17 mouse cellular contexts compared by ENCODE assay signal in the genomic region with DNA sequence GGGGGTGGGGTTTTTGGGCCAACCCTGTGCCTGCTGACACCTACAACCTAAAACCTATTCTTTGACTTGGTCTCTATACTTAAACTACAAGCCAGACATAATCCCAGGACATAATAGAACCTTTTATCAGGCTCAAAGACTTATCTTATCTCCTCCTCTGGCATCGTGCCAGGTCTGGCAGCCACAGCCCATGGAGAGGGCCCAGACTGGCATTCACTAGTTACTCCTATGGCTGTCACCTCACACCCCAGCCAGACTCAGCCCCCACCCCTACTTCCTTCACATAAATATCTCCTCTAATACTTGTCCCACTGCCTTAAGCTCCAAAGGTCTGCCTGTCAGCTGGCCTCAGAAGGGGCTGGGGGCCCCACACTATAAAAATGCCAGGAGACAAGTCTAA. TPM values are rescaled to one million over a fixed set of nuclear protein-coding genes. Genes with fewer than 3 reads are reported as not detected.
DNase-seq lines count a peak whose midpoint lies in the region; ATAC-seq lines count a peak whose summit lies in the region.
"Had no signal": no experiment of that assay in that cellular context is flagged by ENCODE, and none has a peak within 500 bp of the region (broad histone marks: within the 10 kb centered on the region; RNA-seq: fewer than 3 reads in every experiment).

No protein-coding gene starts in this region.

- H3K4me3 ChIP-seq in kidney, embryonic 15.5 days (replicated peaks), result no peak overlapping the region
- H3K4me3 ChIP-seq in kidney, embryonic 16.5 days (ENCODE audit: low read length), result no peak overlapping the region
- H3K4me3 ChIP-seq in intestine, embryonic 15.5 days (replicated peaks), result no peak overlapping the region
- H3K4me3 ChIP-seq: liver, embryonic 13.5 days; midbrain, embryonic 12.5 days; neural tube, embryonic 13.5 days had no signal

- 0 out of 2 replicates have a peak overlapping the region, but pooled peaks have one; percentile 39 for H3K27ac ChIP-seq in kidney, embryonic 15.5 days
- H3K27ac ChIP-seq in kidney, embryonic 16.5 days (ENCODE audit: low read length), result no peak overlapping the region
- H3K27ac ChIP-seq in intestine, embryonic 15.5 days, result peak overlapping the region; percentile 61
- H3K27ac ChIP-seq: liver, embryonic 13.5 days; midbrain, embryonic 12.5 days; neural tube, embryonic 13.5 days had no signal

- H3K9me3 ChIP-seq in kidney, embryonic 15.5 days (replicated peaks), result no peaks in the 10 kb centered on the region
- H3K9me3 ChIP-seq in kidney, embryonic 16.5 days (ENCODE audit: low read length), result no peaks in the 10 kb centered on the region
- no peaks in the 10 kb centered on the region for H3K9me3 ChIP-seq in intestine, embryonic 15.5 days
- H3K9me3 ChIP-seq: G1E; liver, embryonic 13.5 days; midbrain, embryonic 12.5 days; neural tube, embryonic 13.5 days had no signal

- WGBS in kidney, embryonic 15.5 days, result 68% methylated on average over 1 of the region's 1 CpGs
- WGBS in kidney, embryonic 16.5 days, result 71% methylated on average over 1 of the region's 1 CpGs
- 42% methylated on average over 1 of the region's 1 CpGs for WGBS in intestine, embryonic 15.5 days

- no peaks in the 10 kb centered on the region for H3K36me3 ChIP-seq in kidney, embryonic 15.5 days
- no peaks in the 10 kb centered on the region for H3K36me3 ChIP-seq in kidney, embryonic 16.5 days (ENCODE audit: insufficient read depth, low read length)
- H3K36me3 ChIP-seq in intestine, embryonic 15.5 days, result no peaks in the 10 kb centered on the region
- H3K36me3 ChIP-seq: G1E; liver, embryonic 13.5 days; midbrain, embryonic 12.5 days had no signal

- H3K27me3 ChIP-seq in kidney, embryonic 15.5 days, result no peaks in the 10 kb centered on the region
- no peaks in the 10 kb centered on the region for H3K27me3 ChIP-seq in kidney, embryonic 16.5 days (ENCODE audit: insufficient read depth, low read length)
- H3K27me3 ChIP-seq in intestine, embryonic 15.5 days (replicated peaks), result no peaks in the 10 kb centered on the region
- H3K27me3 ChIP-seq: midbrain, embryonic 12.5 days; neural tube, embryonic 13.5 days had no signal

- H3K9ac ChIP-seq in kidney, embryonic 15.5 days, result no peak overlapping the region
- H3K9ac ChIP-seq in kidney, embryonic 16.5 days (replicated peaks; ENCODE audit: low read length), result no peak overlapping the region
- no peak overlapping the region for H3K9ac ChIP-seq in intestine, embryonic 15.5 days
- H3K9ac ChIP-seq: liver, embryonic 13.5 days; midbrain, embryonic 12.5 days; neural tube, embryonic 13.5 days had no signal

- no peak overlapping the region for H3K4me2 ChIP-seq in kidney, embryonic 15.5 days
- no peak overlapping the region for H3K4me2 ChIP-seq in kidney, embryonic 16.5 days (replicated peaks; ENCODE audit: low read depth, low read length)
- H3K4me2 ChIP-seq in intestine, embryonic 15.5 days (replicated peaks), result peak overlapping the region; percentile 18; the same call in 1 of the 2 replicates
- H3K4me2 ChIP-seq: liver, embryonic 13.5 days; midbrain, embryonic 12.5 days; neural tube, embryonic 13.5 days had no signal

- H3K4me1 ChIP-seq in kidney, embryonic 15.5 days, result peaks cover 40% of the 10 kb centered on the region
- H3K4me1 ChIP-seq in kidney, embryonic 16.5 days (ENCODE audit: insufficient read depth, low read length), result peaks cover 33% of the 10 kb centered on the region
- H3K4me1 ChIP-seq in intestine, embryonic 15.5 days (replicated peaks), result peaks cover 28% of the 10 kb centered on the region

- ATAC-seq in kidney, embryonic 15.5 days (replicated peaks; ENCODE audit: low FRiP score), result no peak
- ATAC-seq in kidney, embryonic 16.5 days (ENCODE audit: low FRiP score, low TSS enrichment), result no peak
- peak; percentile 91 for ATAC-seq in intestine, embryonic 15.5 days
- ATAC-seq: hindbrain, embryonic 16.5 days had no signal

- DNase-seq in adrenal gland, adult (ENCODE audit: inconsistent age in 2 of 2, low spot score in 1 of 2), result peak; percentile 56 to 78
- DNase-seq in adrenal gland, adult 8-10 months, result no peak
- DNase-seq in adrenal gland, postnatal 14 days, result peak; percentile 55
- DNase-seq in embryo, embryonic 11 days, result no peak
- no peak for DNase-seq in right cerebral cortex, postnatal 25 days
- DNase-seq: layer of hippocampus, postnatal 36 days; liver, embryonic 13.5 days had no signal

RNA-seq across cellular contexts. Expression of gene Rab11fip5, which starts 8.0 kb away (rescaled TPM):
- total RNA-seq in adrenal gland, adult 8-10 months (2022), result 10 to 100 TPM; 41.7 to 59.0 (median 53.0) TPM
- polyA plus RNA-seq in kidney, embryonic 15.5 days (2015; fragmentation: Nextera tagmentation; extraction: Ambion mirVana), result 12.1 and 13.8 TPM in 2 replicates
- polyA plus RNA-seq in kidney, embryonic 16.5 days (2015; fragmentation: Nextera tagmentation; extraction: Ambion mirVana), result 16.5 and 18.9 TPM in 2 replicates
- 22.7 and 28.7 TPM in 2 replicates for total RNA-seq in adrenal gland, postnatal 14 days (2021)
- 12.0 and 14.7 TPM in 2 replicates for polyA plus RNA-seq in intestine, embryonic 15.5 days (2015; fragmentation: Nextera tagmentation; extraction: Ambion mirVana)
- polyA plus RNA-seq: G1E had no signal

RNA-seq across cellular contexts. Expression of gene Sfxn5, which starts 33.2 kb away (rescaled TPM):
- 10 to 100 TPM; 16.2 to 27.2 (median 21.0) TPM for total RNA-seq in adrenal gland, adult 8-10 months (2022)
- 12.4 and 12.9 TPM in 2 replicates for polyA plus RNA-seq in kidney, embryonic 15.5 days (2015; fragmentation: Nextera tagmentation; extraction: Ambion mirVana)
- 9.2 and 13.8 TPM in 2 replicates for polyA plus RNA-seq in kidney, embryonic 16.5 days (2015; fragmentation: Nextera tagmentation; extraction: Ambion mirVana)
- 21.7 and 31.8 TPM in 2 replicates for total RNA-seq in adrenal gland, postnatal 14 days (2021)
- 6.7 and 7.7 TPM in 2 replicates for polyA plus RNA-seq in intestine, embryonic 15.5 days (2015; fragmentation: Nextera tagmentation; extraction: Ambion mirVana)

RNA-seq across cellular contexts. Expression of gene Noto, which starts 57.3 kb away (rescaled TPM):
- total RNA-seq in adrenal gland, adult 8-10 months (2022), result not detected
- not detected in 2 replicates for polyA plus RNA-seq in kidney, embryonic 15.5 days (2015; fragmentation: Nextera tagmentation; extraction: Ambion mirVana)
- polyA plus RNA-seq in kidney, embryonic 16.5 days (2015; fragmentation: Nextera tagmentation; extraction: Ambion mirVana), result not detected in 2 replicates
- not detected in 2 replicates for total RNA-seq in adrenal gland, postnatal 14 days (2021)
- not detected in 2 replicates for polyA plus RNA-seq in intestine, embryonic 15.5 days (2015; fragmentation: Nextera tagmentation; extraction: Ambion mirVana)
- total RNA-seq: common myeloid progenitor, adult 5-6 weeks; gastrocnemius, adult 18-20 months; layer of hippocampus, postnatal 36 days had no signal
- polyA plus RNA-seq: G1E; hindbrain, embryonic 16.5 days; liver, embryonic 13.5 days; midbrain, embryonic 12.5 days; neural tube, embryonic 13.5 days; spleen, adult 2 months had no signal

Comparison
In these comparisons a context has a peak if more than half of its experiments do, and no peak if none do; other contexts are left out.
1. DNase-seq: peak in adrenal gland, adult (2 of 2) and adrenal gland, postnatal 14 days (single experiment); none in adrenal gland, adult 8-10 months (single experiment), embryo, embryonic 11 days (single experiment) and right cerebral cortex, postnatal 25 days (single experiment).